In the genomic region with DNA sequence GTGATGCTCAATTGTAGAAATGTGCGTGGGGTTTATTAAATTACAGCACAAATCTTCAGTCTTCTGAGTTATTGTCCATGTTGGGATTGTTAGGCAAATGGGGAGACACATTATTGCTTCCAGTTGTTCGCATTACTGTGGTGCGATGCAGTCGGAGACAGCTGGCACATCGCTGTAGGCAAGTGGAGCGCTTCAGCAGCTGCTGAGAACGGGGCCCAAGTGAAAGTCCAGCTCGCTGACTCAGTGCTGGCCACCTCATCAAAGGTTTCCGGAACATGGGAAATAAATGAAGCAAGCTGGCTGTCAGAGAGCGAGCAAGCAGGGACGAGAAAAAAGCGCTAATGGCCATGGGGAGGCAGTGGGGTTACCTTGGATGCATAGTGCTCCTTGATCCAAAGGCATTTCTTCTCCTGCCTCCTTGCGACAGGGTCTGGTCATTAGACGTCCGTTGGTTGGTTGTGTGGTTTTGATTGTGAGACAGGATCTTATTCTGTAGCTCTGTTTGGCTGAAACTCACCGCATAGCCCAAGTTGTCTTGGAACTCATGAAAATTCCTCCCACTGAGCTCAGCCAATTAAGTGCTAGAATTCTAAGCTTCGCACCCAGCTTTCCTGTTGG, we compare ENCODE assay signal across 12 mouse cellular contexts.
A peak's percentile ranks its signal among the peaks of the same experiment; 100 is the strongest.
DNase-seq lines count a peak whose midpoint lies in the region; ATAC-seq and TF ChIP-seq lines count a peak whose summit lies in the region.
"Had no signal": no experiment of that assay in that cellular context is flagged by ENCODE, and none has a peak within 500 bp of the region (broad histone marks: within the 10 kb centered on the region; RNA-seq: fewer than 3 reads in every experiment).

No protein-coding gene starts in this region.

- no peaks in the 10 kb centered on the region for H3K27me3 ChIP-seq in embryonic facial prominence, embryonic 11.5 days (ENCODE audit: control insufficient read depth, insufficient read depth, low read length)
- peaks cover 2% of the 10 kb centered on the region; the same call in 1 of the 2 replicates for H3K27me3 ChIP-seq in limb, embryonic 15.5 days
- H3K27me3 ChIP-seq in cerebellum, adult 2 months (ENCODE audit: control insufficient read depth, insufficient read depth, low read length), result no peaks in the 10 kb centered on the region; the same call in 1 of the 2 replicates
- H3K27me3 ChIP-seq: hindbrain, embryonic 13.5 days; liver, embryonic 13.5 days; midbrain, embryonic 12.5 days had no signal

- no peak overlapping the region for H3K4me2 ChIP-seq in embryonic facial prominence, embryonic 11.5 days (ENCODE audit: low read depth, low read length)
- H3K4me2 ChIP-seq in limb, embryonic 15.5 days, result peak overlapping the region; percentile 32
- H3K4me2 ChIP-seq: hindbrain, embryonic 13.5 days; liver, embryonic 13.5 days; midbrain, embryonic 12.5 days had no signal

- no peak for TF ChIP-seq POLR2A in cerebellum, adult 2 months (IDR thresholded peaks at IDR 0.05; ENCODE audit: borderline replicate concordance, insufficient read depth, low read length)

- H3K36me3 ChIP-seq in embryonic facial prominence, embryonic 11.5 days (replicated peaks; ENCODE audit: control insufficient read depth, insufficient read depth, low read depth, low read length), result no peaks in the 10 kb centered on the region
- H3K36me3 ChIP-seq in limb, embryonic 15.5 days, result no peaks in the 10 kb centered on the region
- H3K36me3 ChIP-seq: hindbrain, embryonic 13.5 days; liver, embryonic 13.5 days; midbrain, embryonic 12.5 days had no signal

- no peaks in the 10 kb centered on the region for H3K9me3 ChIP-seq in embryonic facial prominence, embryonic 11.5 days (replicated peaks; ENCODE audit: control insufficient read depth, low read length)
- no peaks in the 10 kb centered on the region for H3K9me3 ChIP-seq in limb, embryonic 15.5 days
- H3K9me3 ChIP-seq: hindbrain, embryonic 13.5 days; liver, embryonic 13.5 days; midbrain, embryonic 12.5 days had no signal

- no peak for DNase-seq in gastrocnemius, adult 2 months
- DNase-seq in gastrocnemius, postnatal 36 days, result no peak
- DNase-seq in embryonic facial prominence, embryonic 11.5 days (ENCODE audit: low spot score), result peak; percentile 33
- peak; percentile 63 for DNase-seq in mesoderm, embryonic 11.5 days (ENCODE audit: low read depth, low spot score)
- no peak for DNase-seq in cerebellum, adult 2 months
- DNase-seq in heart, postnatal 36 days, result no peak
- DNase-seq: kidney, adult 2 months; layer of hippocampus, postnatal 36 days; liver, embryonic 13.5 days had no signal

- H3K4me1 ChIP-seq in embryonic facial prominence, embryonic 11.5 days (ENCODE audit: control insufficient read depth, insufficient read depth, low read length), result no peaks in the 10 kb centered on the region
- peaks cover 7% of the 10 kb centered on the region; the same call in 1 of the 2 replicates for H3K4me1 ChIP-seq in limb, embryonic 15.5 days
- no peaks in the 10 kb centered on the region for H3K4me1 ChIP-seq in cerebellum, adult 2 months (ENCODE audit: control insufficient read depth, insufficient read depth, low read length)
- H3K4me1 ChIP-seq: hindbrain, embryonic 13.5 days; liver, embryonic 13.5 days; midbrain, embryonic 12.5 days had no signal

- H3K9ac ChIP-seq in embryonic facial prominence, embryonic 11.5 days (replicated peaks; ENCODE audit: low read length), result no peak overlapping the region
- no peak overlapping the region for H3K9ac ChIP-seq in limb, embryonic 15.5 days
- H3K9ac ChIP-seq: hindbrain, embryonic 13.5 days; liver, embryonic 13.5 days; midbrain, embryonic 12.5 days had no signal

- no peak for TF ChIP-seq CTCF in gastrocnemius, adult 2 months (IDR thresholded peaks at IDR 0.05)
- TF ChIP-seq CTCF in cerebellum, adult 2 months (IDR thresholded peaks at IDR 0.05; ENCODE audit: borderline replicate concordance, insufficient read depth, low read depth, low read length), result no peak

- WGBS in embryonic facial prominence, embryonic 11.5 days, result 68% methylated on average over 17 of the region's 17 CpGs
- 26% methylated on average over 17 of the region's 17 CpGs for WGBS in limb, embryonic 15.5 days
- WGBS in cerebellum, adult 2 months, result 83% methylated on average over 17 of the region's 17 CpGs

- intact Hi-C loops in gastrocnemius, adult 2 months (cut with DNase I), result no loop called here
- intact Hi-C loops in gastrocnemius, postnatal 36 days (cut with DNase I), result no loop called here
- intact Hi-C loops in heart, postnatal 36 days (cut with DNase I), result no loop called here

- no peak for ATAC-seq in embryonic facial prominence, embryonic 11.5 days (replicated peaks; ENCODE audit: insufficient number of reproducible peaks, low FRiP score, low TSS enrichment, low read depth)
- ATAC-seq in limb, embryonic 15.5 days (ENCODE audit: insufficient number of reproducible peaks, low FRiP score, low TSS enrichment, low read depth), result peak; percentile 52; the same call in 1 of the 2 replicates

- H3K4me3 ChIP-seq in gastrocnemius, adult 2 months, result peak overlapping the region; percentile 49
- H3K4me3 ChIP-seq in embryonic facial prominence, embryonic 11.5 days (ENCODE audit: low read depth, low read length), result no peak overlapping the region
- H3K4me3 ChIP-seq in limb, embryonic 15.5 days, result 0 out of 2 replicates have a peak overlapping the region, but pooled peaks have one; percentile 7
- no peak overlapping the region for H3K4me3 ChIP-seq in cerebellum, adult 2 months (replicated peaks; ENCODE audit: insufficient read depth, low read depth, low read length)
- H3K4me3 ChIP-seq: hindbrain, embryonic 13.5 days; liver, embryonic 13.5 days; midbrain, embryonic 12.5 days had no signal

- H3K27ac ChIP-seq in gastrocnemius, adult 2 months, result no peak overlapping the region
- no peak overlapping the region for H3K27ac ChIP-seq in embryonic facial prominence, embryonic 11.5 days (replicated peaks; ENCODE audit: low read depth, low read length)
- no peak overlapping the region for H3K27ac ChIP-seq in limb, embryonic 15.5 days
- no peak overlapping the region for H3K27ac ChIP-seq in cerebellum, adult 2 months (ENCODE audit: insufficient read depth, low read length)
- H3K27ac ChIP-seq: hindbrain, embryonic 13.5 days; liver, embryonic 13.5 days; midbrain, embryonic 12.5 days had no signal

Comparison
In these comparisons a context has a peak if more than half of its experiments do, and no peak if none do; other contexts are left out.
1. DNase-seq: peak in embryonic facial prominence, embryonic 11.5 days (single experiment) and mesoderm, embryonic 11.5 days (single experiment); none in gastrocnemius, adult 2 months (single experiment), gastrocnemius, postnatal 36 days (0 of 2), cerebellum, adult 2 months (0 of 2) and heart, postnatal 36 days (0 of 2).
2. H3K4me3 ChIP-seq: peak in gastrocnemius, adult 2 months (single experiment) and limb, embryonic 15.5 days (single experiment); none in embryonic facial prominence, embryonic 11.5 days (single experiment) and cerebellum, adult 2 months (single experiment).